Mouse (Mus musculus) thymus, postnatal 36 days (tissue): ENCODE data around the gene Bcl2l2.
A peak's percentile ranks its signal among the peaks of the same experiment; 100 is the strongest.

Source experiments
- DNase-seq, 2 experiments: peaks; one replicate each; pipeline ENCODE4 v3.0.0; 2022; ENCODE audit warnings: mixed read lengths in 2 of 2

Bcl2l2 gene

DNA sequence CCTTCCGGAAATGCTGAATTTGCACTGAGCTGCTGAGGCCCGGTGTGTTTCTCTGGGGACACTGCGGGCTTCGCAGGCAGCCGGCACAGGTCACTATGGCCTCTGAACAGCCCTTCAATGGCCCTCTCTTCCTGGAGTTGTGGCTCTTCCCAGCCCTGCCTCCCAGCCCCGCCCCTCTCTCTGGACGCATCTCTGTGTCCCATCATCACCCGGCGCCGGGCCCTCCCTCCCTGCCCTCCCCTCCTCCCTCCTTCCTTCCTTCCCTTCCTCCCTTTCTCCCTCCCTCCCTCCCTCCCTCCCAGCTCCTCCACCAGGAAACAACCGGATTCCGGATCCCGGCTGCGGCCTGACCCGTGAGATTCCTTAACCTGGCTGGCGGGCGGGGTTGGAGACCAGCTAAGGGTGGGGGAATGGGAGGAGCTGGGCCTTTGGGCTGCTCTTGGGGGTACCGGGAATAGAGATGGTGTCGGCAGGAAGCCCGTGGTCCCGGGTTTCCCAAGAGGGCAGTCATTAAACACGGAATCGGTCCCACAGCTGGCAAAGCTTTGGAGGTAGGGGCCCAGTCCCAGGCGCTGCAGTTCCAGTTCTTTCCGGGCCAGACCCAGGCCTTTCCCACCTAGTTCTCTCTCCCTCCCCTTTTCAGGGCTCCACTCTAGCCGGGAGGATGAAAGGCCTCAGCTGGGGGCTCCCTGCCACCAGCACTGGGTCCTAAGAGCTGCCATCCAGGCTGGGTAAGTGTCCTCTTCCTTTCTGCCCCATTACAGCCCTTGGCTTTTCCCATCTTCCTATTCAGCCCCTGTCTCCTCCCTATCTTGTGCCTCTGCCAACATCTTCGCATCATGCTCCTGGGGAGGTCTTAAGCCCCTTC, at the start of gene Bcl2l2, which contains the start of gene Gm20521:
Bcl2l2 (plus strand) TSS at position 224 of the 868 bp plus-strand sequence.
Gm20521 (plus strand) TSS at position 288 of the 868 bp plus-strand sequence.
- peak; percentile 33 to 42 for DNase-seq

DNA sequence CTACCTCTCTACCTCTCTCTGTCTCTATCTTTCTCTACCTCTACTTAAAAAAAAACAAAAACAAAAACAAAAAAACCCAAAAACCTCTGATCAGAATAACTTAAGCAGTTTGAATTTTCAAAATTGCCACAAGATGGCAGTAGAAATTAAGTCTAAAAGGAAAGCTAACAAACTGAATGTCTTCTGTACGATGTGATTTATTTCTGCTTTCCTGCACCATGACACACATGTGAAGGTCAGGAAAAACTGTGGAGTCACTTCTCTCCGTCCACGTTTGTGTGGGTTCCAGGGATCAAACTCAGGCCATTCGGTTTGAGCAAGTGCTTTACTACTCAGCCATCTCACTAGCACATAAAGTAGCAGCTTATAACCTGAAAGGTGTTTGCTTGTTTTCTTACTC, 39.7 kb upstream of the Bcl2l2 start:
- DNase-seq, result no peak

DNA sequence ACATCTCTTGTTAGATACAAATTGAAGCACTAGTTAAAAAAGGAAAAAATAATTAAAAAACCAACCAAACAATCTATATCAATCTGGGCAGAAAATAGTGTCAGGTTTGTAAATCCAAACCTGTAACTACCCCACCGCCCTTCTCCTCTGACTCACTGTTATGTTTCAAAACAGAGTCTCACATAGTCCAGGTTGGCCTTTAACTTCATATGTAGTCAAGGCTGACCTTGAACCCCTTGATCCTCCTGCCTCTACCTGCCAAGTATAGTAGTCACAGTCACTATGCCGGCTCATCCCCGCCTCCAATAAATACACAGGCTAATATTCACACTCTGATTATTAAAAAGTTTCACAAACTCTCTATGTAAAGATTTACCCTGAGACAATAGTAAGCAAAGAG, 27.5 kb upstream of the Bcl2l2 start:
- DNase-seq, result no peak

DNA sequence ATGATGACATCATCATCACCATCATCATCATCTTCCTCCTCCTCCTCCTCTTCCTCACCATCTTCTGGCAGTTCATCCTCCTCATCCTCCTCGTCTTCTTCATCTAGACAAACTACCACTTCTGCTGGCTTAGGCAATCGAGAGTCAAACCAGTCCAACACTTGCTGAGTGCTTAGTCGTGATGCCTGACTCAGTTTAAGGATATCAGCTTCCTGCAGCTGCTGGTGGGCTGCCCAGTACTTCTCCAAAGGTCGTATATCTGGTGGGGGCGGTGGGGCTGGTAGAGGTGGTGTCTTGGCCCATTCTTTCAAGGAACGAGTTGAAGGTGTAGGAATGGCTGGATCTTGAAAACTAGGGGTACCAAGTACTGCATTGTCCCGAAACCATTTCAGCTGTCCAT, 26.5 kb upstream of the Bcl2l2 start:
- DNase-seq, result no peak

DNA sequence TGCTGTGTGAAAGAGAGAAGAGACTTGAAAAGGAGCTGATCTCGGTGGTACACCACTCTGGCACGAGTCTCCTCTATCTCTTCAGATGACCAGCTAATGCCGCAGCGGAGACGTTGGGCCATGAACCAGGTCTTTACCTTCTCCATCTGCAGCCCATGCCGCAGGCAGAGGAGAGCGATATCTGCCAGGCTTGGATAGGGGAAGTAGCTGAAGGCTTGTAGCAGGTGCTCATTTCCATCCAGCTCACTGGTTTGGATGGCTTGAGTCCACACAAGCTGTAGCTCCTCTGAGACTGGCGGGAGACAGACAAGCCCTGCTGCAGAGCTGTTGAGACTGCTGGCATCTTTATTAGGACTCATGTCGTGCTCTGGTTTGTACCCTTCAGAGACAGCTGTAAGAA, 25.3 kb upstream of the Bcl2l2 start:
- DNase-seq, result no peak

DNA sequence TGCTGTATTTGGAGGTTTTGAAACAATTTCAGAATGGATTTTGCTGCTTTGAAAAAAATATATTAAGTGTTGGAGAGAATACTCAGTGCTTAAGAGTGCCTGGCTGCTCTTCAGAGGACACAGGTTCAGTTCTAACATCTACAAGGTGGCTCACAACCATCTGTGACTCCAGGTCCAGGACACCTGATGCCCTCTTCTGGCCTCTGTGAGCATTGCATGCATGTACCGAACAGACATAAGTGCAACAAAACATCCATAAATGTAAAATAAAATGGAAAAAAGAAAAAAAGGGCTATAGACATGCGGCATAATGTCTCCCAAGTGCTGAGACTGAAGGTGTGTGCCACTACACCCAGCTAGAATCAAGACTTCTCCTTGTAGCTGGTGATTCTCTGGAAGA, 22.7 kb upstream of the Bcl2l2 start:
- DNase-seq, result peak; percentile 54 to 64

DNA sequence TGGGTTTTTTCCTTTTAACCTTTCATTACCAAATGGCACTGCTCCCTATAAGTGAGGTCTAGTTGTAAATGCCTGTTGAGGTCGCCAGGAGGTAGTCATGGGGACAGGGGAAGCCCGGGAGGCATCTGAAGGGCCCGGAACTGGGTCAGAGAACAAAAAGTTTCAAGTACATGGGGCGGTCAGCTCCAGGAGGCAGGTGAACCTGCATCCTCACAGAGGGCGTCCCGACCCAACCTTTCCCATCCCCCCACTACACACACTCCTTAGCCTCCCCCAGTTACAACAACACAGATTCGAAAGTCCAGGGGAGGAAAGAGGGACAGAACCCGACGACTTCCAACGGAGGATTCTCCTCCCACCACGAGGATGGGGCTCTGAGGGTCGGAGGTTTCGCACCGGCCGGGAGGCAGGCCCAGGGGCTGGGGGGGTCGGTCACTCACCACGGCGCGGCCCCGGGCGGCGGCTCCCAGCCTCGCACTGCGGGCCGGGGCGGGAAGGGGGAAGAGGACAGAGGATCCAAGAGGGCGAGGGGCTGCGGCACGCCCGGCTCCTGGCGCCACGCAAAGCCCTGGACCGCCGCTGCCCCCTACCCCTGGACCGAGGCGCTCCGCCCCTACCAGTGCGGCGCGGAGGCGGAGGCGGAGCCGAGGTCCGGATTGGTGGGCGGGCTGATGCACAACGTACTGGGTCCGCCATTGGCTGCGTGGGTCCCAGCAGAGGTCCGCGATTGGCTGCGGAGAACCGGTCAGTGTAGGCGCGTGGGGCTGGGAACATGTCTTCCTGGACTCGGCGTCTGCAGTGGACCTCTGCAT, 19.5 kb upstream of the Bcl2l2 start:
- peak; percentile 80 to 84 for DNase-seq

DNA sequence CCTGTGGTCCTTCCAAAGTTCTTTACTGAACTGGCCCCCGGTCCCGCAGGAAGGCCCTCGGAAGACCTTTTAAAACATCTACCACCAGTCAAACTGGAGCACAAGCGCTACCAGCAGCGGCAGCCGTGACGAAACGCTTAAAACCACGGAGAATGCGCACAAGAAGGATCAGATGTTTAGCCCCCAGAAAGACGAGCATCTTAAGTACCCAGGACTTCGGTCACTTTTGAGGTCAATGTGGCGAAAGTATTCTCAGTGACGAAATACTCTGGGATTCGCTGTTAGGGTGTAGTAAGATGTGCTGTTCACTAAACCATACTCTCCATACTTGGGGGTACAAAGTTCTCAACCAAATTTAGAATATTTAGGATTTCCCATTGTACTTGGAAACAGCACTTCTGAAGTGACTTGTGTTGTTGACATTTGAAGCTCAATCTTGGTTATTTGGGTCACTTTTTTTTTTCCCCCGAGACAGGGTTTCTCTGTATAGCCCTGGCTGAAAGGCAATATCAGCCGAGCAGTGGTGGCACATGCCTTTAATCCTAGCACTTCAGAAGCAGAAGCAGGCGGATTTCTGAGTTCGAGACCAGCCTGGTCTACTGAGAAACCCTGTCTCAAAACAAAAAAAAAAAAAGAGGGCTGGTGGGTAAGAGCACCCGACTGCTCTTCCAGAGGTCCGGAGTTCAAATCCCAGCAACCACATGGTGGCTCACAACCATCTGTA, 18.7 kb upstream of the Bcl2l2 start:
- DNase-seq, result peak in 1 of 2 experiments; percentile 23

DNA sequence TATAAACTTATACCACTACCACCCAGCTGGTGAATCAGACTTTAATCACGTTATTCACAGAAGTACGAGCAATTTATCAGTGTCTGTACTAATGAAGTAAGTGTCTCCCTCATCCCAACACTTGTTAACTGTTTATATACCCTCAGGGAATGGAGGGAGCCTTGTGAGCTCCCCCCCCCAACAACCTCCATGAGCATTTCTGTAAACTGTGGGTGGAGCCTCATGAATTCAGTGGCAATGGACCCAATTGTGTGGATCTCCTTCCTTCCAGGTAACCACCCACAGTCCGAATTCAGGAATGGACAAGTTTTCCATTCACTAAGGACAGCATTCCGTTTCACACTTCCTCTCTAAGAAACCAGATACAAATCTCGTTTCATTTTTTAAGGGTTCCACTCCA, 17.6 kb upstream of the Bcl2l2 start:
- no peak for DNase-seq

DNA sequence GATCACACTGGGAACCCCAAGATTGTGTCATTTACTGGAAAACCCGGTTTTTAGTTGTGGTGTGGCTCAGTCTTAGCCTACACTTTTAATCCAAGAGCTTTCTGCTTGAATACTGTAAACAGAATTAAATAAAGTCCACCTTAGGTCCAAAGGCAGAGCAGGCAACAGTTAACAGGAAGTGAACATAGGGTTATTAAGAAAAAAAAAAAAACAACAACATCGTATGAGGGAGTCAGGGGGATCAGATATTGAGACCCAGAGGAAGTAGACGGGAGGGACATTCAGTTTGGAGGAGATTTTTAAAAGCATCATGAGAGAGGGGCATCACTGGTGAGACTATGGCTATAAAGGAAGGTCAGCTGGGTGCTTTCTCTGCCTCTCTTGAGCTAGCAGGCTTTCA, 16.9 kb upstream of the Bcl2l2 start:
- no peak for DNase-seq

DNA sequence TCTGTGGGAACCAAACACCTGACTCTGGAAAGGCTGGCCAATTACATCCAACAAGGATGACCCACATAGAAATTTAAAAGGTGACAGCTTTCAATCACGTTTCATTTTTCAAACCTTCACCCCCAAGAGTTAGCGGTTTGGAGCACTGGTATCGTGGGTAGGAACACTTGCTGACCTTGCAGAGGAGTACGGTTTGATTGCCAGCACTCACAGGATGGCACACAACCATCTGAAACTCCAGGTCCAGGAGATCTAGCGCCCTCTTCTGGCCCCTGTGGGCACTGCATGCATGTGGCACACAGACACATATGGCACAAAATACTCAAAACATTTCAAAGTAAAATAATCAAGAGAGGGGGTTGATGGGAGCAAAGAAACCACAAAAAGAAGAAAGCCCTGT, 16.2 kb upstream of the Bcl2l2 start:
- peak; percentile 42 to 50 for DNase-seq

DNA sequence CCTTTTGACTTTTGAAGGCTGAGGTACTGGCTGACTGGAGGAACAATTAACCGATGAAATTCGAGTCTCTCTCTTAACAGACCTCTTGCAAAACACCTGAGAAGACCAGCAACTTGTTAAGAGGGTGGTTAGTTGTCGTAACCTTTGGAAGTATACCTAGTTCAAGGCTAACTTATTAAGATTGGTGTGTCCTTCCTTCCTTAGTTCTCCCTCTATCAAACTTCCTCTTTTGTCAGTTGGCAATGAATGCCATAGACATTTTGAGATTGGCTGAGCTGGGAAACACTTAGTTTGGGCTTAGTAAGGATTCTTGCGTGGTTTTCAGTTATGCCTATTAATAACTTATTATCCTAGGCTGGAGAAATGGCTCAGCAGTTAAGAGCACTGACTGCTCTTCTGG, 15.2 kb upstream of the Bcl2l2 start:
- DNase-seq, result no peak

DNA sequence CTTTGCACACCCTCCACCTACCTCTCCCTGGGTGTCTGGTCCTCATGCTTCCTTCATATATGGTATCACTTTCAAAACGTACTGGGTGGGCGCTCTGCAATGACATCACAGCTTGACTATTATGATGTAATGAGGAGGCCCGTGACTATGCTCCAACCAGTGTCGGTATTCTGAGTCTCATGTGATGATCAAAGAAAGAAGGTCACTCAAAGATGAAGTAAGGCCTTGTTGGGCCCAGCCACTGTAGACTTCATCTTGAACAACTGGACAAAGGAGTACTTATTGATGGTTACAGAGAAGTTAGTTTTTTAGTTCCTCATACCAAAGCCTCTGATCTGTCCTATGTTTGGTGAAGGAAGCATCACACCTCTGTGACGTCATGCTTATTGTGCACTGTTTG, 12.3 kb upstream of the Bcl2l2 start, which contains the start of gene Homez:
Homez (minus strand) TSS at position 101 of the 400 bp plus-strand sequence.
- DNase-seq, result no peak

DNA sequence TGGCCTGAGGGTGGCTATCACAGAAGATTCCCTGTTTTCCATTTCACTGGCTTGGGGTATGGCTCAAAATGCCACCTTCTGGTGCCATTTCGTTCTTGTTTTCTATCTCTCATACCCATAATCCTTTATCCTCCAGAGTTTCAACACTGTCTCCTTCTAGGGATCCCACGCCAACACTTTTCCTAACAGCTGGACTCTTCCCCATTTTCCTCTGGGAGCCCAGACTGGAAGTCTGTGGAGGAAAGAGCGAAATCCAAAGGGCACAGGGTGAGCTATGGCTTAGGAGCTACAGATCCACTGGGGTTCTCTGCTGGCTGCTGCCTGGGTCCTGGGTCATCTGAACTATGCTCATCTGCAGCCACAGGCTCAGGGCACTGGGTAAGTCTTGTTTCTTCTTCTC, 9.0 kb upstream of the Bcl2l2 start:
- no peak for DNase-seq

DNA sequence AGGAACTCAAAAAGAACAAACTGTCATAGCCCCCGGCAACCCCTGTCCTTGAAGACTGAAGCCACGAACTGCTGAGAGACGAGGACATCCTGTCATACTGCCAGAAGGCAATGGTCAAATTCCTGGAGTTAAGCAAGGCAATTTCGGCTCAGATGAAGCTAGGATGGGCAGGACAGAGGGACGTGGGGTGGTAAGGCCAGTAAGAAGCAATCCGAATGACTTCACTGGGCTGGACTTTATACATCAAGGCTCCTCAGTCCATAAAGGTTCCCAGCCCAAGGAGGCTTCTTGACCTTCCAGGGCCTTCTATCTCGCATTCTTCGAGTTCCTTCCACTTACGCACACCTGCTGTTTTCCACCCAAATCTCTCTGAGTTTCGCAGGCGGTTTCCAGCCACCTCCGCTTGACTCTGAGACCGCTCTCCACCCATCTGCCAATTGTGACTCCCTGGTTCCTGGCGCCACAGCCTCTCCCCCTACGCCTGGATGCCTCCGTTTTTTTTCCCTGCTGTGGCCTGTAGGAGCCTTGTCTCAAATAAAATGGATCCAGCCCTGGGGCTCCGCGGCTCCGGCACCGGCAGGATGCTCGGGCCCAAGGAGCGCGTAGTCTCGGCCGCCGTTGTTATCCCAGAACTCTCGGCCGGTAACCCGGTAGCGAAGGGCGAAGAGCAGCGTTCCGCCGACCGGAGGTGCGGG, 7.2 kb upstream of the Bcl2l2 start:
- no peak for DNase-seq

DNA sequence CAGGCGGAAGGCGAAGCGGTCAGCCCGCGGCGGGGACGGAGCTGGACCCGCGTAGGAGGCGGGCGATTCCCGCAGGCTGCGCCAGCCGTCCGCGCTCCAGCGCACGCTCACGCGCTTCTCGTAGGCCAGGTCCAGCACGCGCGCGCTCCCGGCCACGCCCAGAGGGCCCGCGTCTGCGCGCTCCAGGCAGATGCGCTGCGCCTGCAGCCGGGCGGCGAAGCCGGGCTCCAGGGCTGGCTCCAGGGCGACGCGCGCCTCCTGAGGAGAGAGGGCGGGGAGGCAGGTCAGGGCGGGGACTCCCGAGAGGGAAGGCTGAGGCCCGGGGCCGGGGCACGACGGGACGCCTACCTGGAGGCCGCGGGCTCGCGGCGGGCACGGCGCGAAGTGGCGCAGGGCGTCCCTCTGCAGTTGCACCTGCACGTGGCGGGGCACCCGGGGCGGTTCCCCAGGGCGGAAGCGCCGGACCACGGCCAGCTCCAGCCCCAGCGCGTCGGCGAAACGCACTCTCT, 6.6 kb upstream of the Bcl2l2 start:
- peak; percentile 76 to 87 for DNase-seq

DNA sequence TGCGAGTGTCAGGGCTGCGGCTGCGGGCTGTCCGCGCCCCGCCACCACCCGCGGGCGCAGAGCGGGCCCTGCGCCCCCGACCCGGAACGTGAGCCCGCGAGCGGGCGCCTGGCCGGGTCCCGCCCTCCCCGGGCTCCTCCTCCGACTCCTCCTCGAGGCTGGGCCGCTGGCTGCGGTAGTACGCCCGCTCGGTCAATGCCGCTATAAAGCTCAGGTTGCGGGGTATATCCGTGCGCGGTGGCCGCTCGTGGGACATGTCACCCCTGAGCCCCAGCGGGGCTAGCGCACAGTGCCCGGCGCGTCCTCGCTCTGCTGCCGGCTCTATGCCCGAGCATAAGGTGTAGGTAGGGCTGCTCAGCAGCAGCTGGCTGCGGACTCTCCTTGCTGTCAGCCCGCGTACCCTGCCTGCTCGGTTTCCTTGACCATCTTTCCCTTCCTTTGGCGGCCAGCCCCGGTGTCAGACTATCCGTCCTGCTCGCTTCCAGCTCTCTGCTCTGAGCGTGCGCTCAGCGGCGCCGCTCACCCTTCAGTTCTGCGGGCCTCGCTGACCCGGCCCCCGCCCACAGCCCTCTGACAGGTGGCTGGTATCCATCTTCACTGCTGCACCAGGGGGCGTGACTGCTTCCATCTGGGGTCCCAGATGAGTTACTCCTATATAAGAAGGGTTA, 6.0 kb upstream of the Bcl2l2 start, which contains the start of gene Ppp1r3e:
Ppp1r3e (minus strand) TSS at position 503 of the 668 bp plus-strand sequence.
- DNase-seq, result peak; percentile 63 to 65

DNA sequence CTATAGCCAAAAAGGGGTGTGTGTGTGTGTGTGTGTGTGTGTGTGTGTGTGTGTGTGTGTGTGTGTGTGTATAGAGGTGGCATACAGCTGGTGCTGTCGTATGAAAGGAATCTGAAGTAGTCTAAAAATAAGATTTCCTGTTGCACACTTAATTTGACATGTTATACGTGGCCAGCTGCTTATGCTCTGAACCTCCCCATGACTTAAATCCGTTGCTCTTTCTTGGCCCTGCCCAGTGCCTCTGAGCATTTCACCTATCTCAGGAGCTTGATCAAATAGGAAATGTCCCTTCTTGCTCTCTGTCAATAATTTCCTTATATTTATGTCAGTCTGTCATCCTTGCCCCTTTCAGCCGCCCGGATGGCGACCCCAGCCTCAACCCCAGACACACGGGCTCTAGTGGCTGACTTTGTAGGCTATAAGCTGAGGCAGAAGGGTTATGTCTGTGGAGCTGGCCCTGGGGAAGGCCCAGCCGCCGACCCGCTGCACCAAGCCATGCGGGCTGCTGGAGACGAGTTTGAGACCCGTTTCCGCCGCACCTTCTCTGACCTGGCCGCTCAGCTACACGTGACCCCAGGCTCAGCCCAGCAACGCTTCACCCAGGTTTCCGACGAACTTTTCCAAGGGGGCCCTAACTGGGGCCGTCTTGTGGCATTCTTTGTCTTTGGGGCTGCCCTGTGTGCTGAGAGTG, 990 bp downstream of the Bcl2l2 start:
- no peak for DNase-seq

DNA sequence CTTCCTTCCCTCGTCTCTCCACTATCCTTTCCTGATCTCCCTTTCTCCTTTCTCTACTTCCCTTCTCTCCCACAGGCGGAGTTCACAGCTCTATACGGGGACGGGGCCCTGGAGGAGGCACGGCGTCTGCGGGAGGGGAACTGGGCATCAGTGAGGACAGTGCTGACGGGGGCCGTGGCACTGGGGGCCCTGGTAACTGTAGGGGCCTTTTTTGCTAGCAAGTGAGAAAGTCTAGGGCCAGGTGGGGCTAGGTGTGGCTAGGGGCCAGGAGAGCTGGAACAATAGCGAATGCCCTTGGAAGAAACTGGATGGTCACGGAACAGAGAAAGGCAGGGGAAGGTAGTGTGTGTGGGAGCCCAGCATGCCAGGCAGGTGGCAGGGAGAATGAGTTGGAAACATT, 2.1 kb downstream of the Bcl2l2 start:
- DNase-seq, result no peak

DNA sequence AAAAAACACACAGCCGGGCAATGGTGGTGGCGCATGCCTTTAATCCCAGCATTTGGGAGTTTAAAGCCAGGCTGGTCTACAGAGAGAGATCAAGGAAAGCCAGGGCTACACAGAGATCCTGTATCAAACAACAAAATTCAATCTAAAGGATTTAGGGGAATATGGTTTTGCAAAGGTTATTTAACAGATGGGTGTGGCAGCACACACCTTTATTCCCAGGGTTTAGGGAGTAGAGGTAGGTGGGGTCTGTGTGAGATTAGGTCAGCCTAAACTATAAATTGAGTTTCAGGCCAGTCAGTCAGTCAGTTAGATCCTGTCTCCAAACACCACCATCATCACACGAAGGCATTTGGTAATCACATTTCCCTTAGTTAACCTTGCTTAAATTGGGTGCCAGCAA, 9.0 kb downstream of the Bcl2l2 start, which contains the start of gene Pabpn1:
Pabpn1 (plus strand) TSS at position 301 of the 400 bp plus-strand sequence.
- no peak for DNase-seq
